Mouse (Mus musculus) thymus, postnatal 4 days (tissue): ENCODE measurements around the gene Afap1.

Experiments used
- DNase-seq: peaks from one replicate; pipeline ENCODE4 v3.0.0; 2021

Gene Afap1

GRCm38 (mm10) chr5:35975681-35976080 is 82.6 kb downstream of the Afap1 start:
- DNase-seq, result peak; percentile 93

GRCm38 (mm10) chr5:35980542-35980941 is 87.4 kb downstream of the Afap1 start:
- no peak for DNase-seq

GRCm38 (mm10) chr5:35981341-35981740 is 88.2 kb downstream of the Afap1 start:
- DNase-seq, result no peak

- DNase-seq, result peak; percentile 94
Observed at GRCm38 (mm10) chr5:35981976-35982375, 88.9 kb downstream of the Afap1 start.

- no peak for DNase-seq
Observed at GRCm38 (mm10) chr5:35985611-35986010, 92.5 kb downstream of the Afap1 start.

- DNase-seq, result no peak
Observed at GRCm38 (mm10) chr5:35988085-35988484, 95.0 kb downstream of the Afap1 start.

GRCm38 (mm10) chr5:35989506-35989905 is 96.4 kb downstream of the Afap1 start:
- no peak for DNase-seq

GRCm38 (mm10) chr5:35989986-35990735 is 97.0 kb downstream of the Afap1 start:
- no peak for DNase-seq

GRCm38 (mm10) chr5:36003797-36004196 is 110.7 kb downstream of the Afap1 start:
- DNase-seq, result peak; percentile 26

- peak; percentile 48 for DNase-seq
Observed at GRCm38 (mm10) chr5:36006106-36006505, 113.0 kb downstream of the Afap1 start.

- no peak for DNase-seq
Observed at GRCm38 (mm10) chr5:36006586-36006985, 113.5 kb downstream of the Afap1 start.

GRCm38 (mm10) chr5:36007649-36008048 is 114.5 kb downstream of the Afap1 start:
- DNase-seq, result no peak

GRCm38 (mm10) chr5:36009405-36009804 is 116.3 kb downstream of the Afap1 start:
- DNase-seq, result no peak

- DNase-seq, result peak; percentile 58
Observed at GRCm38 (mm10) chr5:36018366-36018765, 125.2 kb downstream of the Afap1 start.

GRCm38 (mm10) chr5:36021091-36021490 is 128.0 kb downstream of the Afap1 start:
- DNase-seq, result no peak

GRCm38 (mm10) chr5:36022361-36022760 is 129.2 kb downstream of the Afap1 start:
- DNase-seq, result no peak

GRCm38 (mm10) chr5:36024003-36024685 is 131.0 kb downstream of the Afap1 start:
- DNase-seq, result no peak

GRCm38 (mm10) chr5:36025076-36025475 is 132.0 kb downstream of the Afap1 start:
- DNase-seq, result no peak

- DNase-seq, result peak; percentile 44
Observed at GRCm38 (mm10) chr5:36033531-36034426, 140.7 kb downstream of the Afap1 start.

- DNase-seq, result no peak
Observed at GRCm38 (mm10) chr5:36039596-36039995, 146.5 kb downstream of the Afap1 start.

- peak; percentile 13 for DNase-seq
Observed at GRCm38 (mm10) chr5:36040398-36041235, 147.5 kb downstream of the Afap1 start.

- no peak for DNase-seq
Observed at GRCm38 (mm10) chr5:36041236-36041562, 148.1 kb downstream of the Afap1 start.

- peak; percentile 5 for DNase-seq
Observed at GRCm38 (mm10) chr5:36041756-36042155, 148.6 kb downstream of the Afap1 start.
